Mouse (Mus musculus): ENCODE data around the gene Cep97. TPM values are rescaled to one million over a fixed set of nuclear protein-coding genes. Genes with fewer than 3 reads are reported as not detected.
"Not testable (repeated sequence)": the region's sequence is repeated elsewhere in the genome, so short reads cannot be mapped to it uniquely, and the experiment has no call there.

Gene Cep97
- polyA plus RNA-seq, 1 experiment from 2014 or later: 7.1 TPM

DNA sequence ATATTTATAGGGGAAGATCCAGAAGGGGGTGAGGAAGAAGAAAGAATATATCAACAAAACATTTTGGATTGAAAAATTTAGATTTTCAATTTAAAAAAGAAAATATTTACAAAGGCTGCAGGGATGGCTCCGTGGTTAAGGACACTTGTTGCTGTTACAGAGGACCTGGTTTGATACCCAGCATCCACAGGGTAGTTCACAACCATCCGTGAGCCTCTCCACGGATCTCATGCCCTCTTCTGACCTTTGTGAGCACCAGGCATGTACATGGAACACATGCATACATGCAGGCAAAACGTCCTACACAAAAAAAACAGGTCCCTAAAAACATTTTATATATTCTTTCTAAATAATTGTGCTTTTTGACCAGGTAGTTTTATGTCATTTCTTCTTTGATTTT, 70.8 kb downstream of the Cep97 start:
- no peak overlapping the region for H3K4me3 ChIP-seq (replicated peaks)
- H3K9ac ChIP-seq: no peak overlapping the region
- ATAC-seq (ENCODE audit: insufficient read depth, low FRiP score, low read depth): no peak
- H3K4me1 ChIP-seq: no peaks in the 10 kb centered on the region
- no peak overlapping the region for H3K4me2 ChIP-seq
- no peaks in the 10 kb centered on the region for H3K9me3 ChIP-seq
- 65% methylated on average over 4 of the region's 4 CpGs for WGBS
- H3K27ac ChIP-seq: no peak overlapping the region
- H3K27me3 ChIP-seq (replicated peaks): no peaks in the 10 kb centered on the region
- H3K36me3 ChIP-seq: no peaks in the 10 kb centered on the region

DNA sequence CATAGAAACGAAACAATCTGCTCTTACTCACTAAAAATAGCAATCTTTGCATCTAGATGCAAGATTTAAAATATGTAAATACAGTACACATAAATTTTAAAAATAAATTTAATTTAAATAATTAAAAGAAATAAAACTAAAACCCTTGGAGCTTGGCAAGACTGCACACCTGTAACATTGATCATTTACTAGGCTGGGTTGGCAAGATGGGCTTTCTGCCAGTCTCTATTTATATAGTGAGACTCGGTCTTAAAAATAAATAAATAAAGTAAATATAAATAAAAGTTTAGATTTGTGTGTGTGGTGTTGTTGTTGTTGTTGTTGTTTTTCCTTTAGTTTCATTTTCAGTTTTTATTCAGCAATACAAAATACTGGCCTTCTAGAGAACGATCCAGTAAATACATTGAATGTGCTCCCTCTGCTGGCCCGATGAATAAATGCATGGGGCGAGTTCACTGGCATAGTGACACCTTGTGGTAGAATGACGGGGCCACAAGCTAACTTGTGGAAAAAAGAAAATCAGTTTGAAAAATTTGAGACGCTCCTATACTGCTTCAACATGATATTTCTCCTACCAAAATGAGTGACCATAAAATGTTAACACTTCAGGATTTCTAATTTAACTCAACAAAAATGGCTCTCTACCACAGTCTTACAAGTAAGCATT, 71.4 kb downstream of the Cep97 start:
- Histone ChIP-seq H3K4me3 (replicated peaks) (no peak overlapping the region), H3K4me1 (no peaks in the 10 kb centered on the region), H3K27me3 (replicated peaks) (no peaks in the 10 kb centered on the region), H3K27ac (no peak overlapping the region), H3K4me2 (no peak overlapping the region), H3K36me3 (no peaks in the 10 kb centered on the region), H3K9me3 (no peaks in the 10 kb centered on the region), H3K9ac (no peak overlapping the region)
- ATAC-seq (ENCODE audit: insufficient read depth, low FRiP score, low read depth): no peak
- 24% methylated on average over 7 of the region's 7 CpGs for WGBS

- no peak for ATAC-seq (ENCODE audit: insufficient read depth, low FRiP score, low read depth)
- no peak overlapping the region for H3K27ac ChIP-seq
- no peak overlapping the region for H3K4me3 ChIP-seq (replicated peaks)
- no peak overlapping the region for H3K4me2 ChIP-seq
- WGBS: 75% methylated on average over 3 of the region's 3 CpGs
- H3K27me3 ChIP-seq (replicated peaks): no peaks in the 10 kb centered on the region
- H3K9me3 ChIP-seq: no peaks in the 10 kb centered on the region
- H3K36me3 ChIP-seq: no peaks in the 10 kb centered on the region
- H3K4me1 ChIP-seq: no peaks in the 10 kb centered on the region
- H3K9ac ChIP-seq: no peak overlapping the region
Observed at GRCm38 (mm10) chr16:55861104-55861503, 73.6 kb downstream of the Cep97 start.

GRCm38 (mm10) chr16:55859421-55859820, 75.2 kb downstream of the Cep97 start:
- H3K4me2 ChIP-seq; H3K27ac ChIP-seq; H3K4me3 ChIP-seq (replicated peaks); H3K27me3 ChIP-seq (replicated peaks); H3K36me3 ChIP-seq; H3K9me3 ChIP-seq; ATAC-seq (ENCODE audit: insufficient read depth, low FRiP score, low read depth); H3K9ac ChIP-seq; H3K4me1 ChIP-seq: not testable (repeated sequence)
- 87% methylated on average over 4 of the region's 4 CpGs for WGBS

GRCm38 (mm10) chr16:55858465-55858864, 76.2 kb downstream of the Cep97 start:
- Histone ChIP-seq H3K4me3 (replicated peaks) (no peak overlapping the region), H3K27ac (no peak overlapping the region), H3K36me3 (no peaks in the 10 kb centered on the region), H3K9me3 (no peaks in the 10 kb centered on the region), H3K27me3 (replicated peaks) (no peaks in the 10 kb centered on the region), H3K9ac (no peak overlapping the region), H3K4me2 (no peak overlapping the region), H3K4me1 (no peaks in the 10 kb centered on the region)
- ATAC-seq (ENCODE audit: insufficient read depth, low FRiP score, low read depth): no peak
- 63% methylated on average over 6 of the region's 6 CpGs for WGBS

DNA sequence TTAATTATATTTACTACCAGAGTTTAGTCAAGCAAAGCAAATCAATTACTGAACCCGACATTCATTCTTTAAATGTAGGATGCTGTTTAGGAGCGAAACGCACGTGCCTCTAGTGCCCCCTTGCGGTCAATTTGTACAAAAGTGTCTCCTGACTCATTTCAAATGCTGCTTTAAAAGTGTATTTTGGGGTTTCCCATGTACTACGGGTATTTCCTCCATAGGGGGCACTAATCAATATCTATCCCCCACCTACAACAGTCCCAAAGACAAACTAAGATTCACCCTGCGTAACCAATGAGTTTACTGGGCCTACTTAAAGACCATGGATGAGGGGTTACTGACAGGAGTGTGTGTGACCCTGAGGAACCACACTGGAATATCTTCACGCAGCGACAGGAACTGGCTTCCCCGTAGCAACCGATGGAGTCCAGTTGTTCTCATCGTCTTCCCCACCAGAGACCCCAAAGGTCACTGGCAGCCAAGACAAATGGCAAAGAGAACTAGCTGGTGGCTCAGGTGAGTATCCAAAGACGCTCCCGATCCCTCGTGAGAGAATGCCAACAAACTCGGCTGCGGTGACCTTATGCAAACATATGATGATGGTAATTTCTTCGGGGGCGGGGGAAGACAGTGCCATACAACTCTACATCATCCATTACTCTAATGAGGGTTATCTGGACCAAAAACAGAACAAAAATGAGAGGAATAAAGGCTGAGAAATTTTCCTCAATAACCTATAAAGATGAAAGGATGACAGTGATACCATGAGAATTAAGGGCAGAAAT, 81.5 kb downstream of the Cep97 start:
- H3K4me3 ChIP-seq (replicated peaks): no peak overlapping the region
- no peaks in the 10 kb centered on the region for H3K27me3 ChIP-seq (replicated peaks)
- H3K36me3 ChIP-seq: no peaks in the 10 kb centered on the region
- no peak overlapping the region for H3K4me2 ChIP-seq
- no peaks in the 10 kb centered on the region for H3K9me3 ChIP-seq
- no peak; the same call in 1 of the 2 replicates for ATAC-seq (ENCODE audit: insufficient read depth, low FRiP score, low read depth)
- no peaks in the 10 kb centered on the region for H3K4me1 ChIP-seq
- H3K9ac ChIP-seq: no peak overlapping the region
- WGBS: 48% methylated on average over 19 of the region's 19 CpGs
- H3K27ac ChIP-seq: no peak overlapping the region

GRCm38 (mm10) chr16:55852515-55852914, 82.1 kb downstream of the Cep97 start:
- Histone ChIP-seq H3K4me3 (replicated peaks) (no peak overlapping the region), H3K4me1 (no peaks in the 10 kb centered on the region), H3K4me2 (no peak overlapping the region), H3K27me3 (replicated peaks) (no peaks in the 10 kb centered on the region), H3K9me3 (no peaks in the 10 kb centered on the region), H3K27ac (no peak overlapping the region), H3K36me3 (no peaks in the 10 kb centered on the region), H3K9ac (no peak overlapping the region)
- no peak for ATAC-seq (ENCODE audit: insufficient read depth, low FRiP score, low read depth)
- WGBS: 44% methylated on average over 4 of the region's 4 CpGs

- Histone ChIP-seq H3K36me3 (no peaks in the 10 kb centered on the region), H3K9ac (no peak overlapping the region), H3K27me3 (replicated peaks) (no peaks in the 10 kb centered on the region), H3K4me3 (replicated peaks) (no peak overlapping the region), H3K9me3 (no peaks in the 10 kb centered on the region), H3K4me1 (no peaks in the 10 kb centered on the region), H3K27ac (no peak overlapping the region), H3K4me2 (no peak overlapping the region)
- 87% methylated on average over 3 of the region's 3 CpGs for WGBS
- no peak for ATAC-seq (ENCODE audit: insufficient read depth, low FRiP score, low read depth)
Observed at GRCm38 (mm10) chr16:55850485-55850884, 84.2 kb downstream of the Cep97 start.

Other genes starting within 250 kb of the Cep97 start
- 8.1 and 9.4 TPM in 2 replicates for gene Nfkbiz, start 96.0 kb downstream of the Cep97 start, polyA plus RNA-seq (2015; fragmentation: Nextera tagmentation; extraction: Ambion mirVana)
- gene Nxpe3, start 39.6 kb downstream of the Cep97 start, polyA plus RNA-seq (2015; fragmentation: Nextera tagmentation; extraction: Ambion mirVana): 0.74 and 0.88 TPM in 2 replicates
- 622 and 754 TPM in 2 replicates for gene Rpl24, start 31.4 kb upstream of the Cep97 start, polyA plus RNA-seq (2015; fragmentation: Nextera tagmentation; extraction: Ambion mirVana)
- 18.9 and 19.0 TPM in 2 replicates for gene Zbtb11, start 39.0 kb upstream of the Cep97 start, polyA plus RNA-seq (2015; fragmentation: Nextera tagmentation; extraction: Ambion mirVana)
- 222 and 227 TPM in 2 replicates for gene Pcnp, start 94.9 kb upstream of the Cep97 start, polyA plus RNA-seq (2015; fragmentation: Nextera tagmentation; extraction: Ambion mirVana)
- gene Trmt10c, start 103.0 kb upstream of the Cep97 start, polyA plus RNA-seq (2015; fragmentation: Nextera tagmentation; extraction: Ambion mirVana): 28.0 and 28.1 TPM in 2 replicates
- 28.5 and 29.4 TPM in 2 replicates for gene Senp7, start 113.5 kb upstream of the Cep97 start, polyA plus RNA-seq (2015; fragmentation: Nextera tagmentation; extraction: Ambion mirVana)